Mouse (Mus musculus): ENCODE data around the gene Mapre3. TPM values are rescaled to one million over a fixed set of nuclear protein-coding genes. Genes with fewer than 3 reads are reported as not detected.

Mapre3 gene
- total RNA-seq, 1 experiment, result 2.3 TPM

DNA sequence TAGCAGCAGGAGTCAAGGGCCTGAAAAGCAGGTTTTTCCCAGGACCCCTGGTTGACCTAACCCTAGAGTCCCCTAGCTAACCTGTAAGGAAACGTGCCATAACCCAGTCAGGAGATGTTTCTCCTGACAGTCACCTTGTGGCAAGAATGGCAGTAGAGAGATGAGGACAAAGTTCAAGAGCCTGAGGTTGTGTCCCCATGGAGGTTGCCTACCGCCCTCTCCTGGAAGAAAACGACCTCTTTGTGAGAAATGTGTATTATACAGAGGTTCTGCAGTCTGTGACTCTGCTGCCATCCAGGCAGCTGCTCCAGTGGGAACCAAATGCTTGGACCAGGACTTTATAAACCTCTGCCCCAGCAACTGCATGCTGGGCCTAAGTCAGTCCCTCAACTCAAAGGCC is 41.2 kb downstream of the Mapre3 start:
- no peaks in the 10 kb centered on the region for H3K36me3 ChIP-seq (ENCODE audit: control insufficient read depth, insufficient read depth, low read length, poor library complexity, severe bottlenecking)
- no peaks in the 10 kb centered on the region for H3K9me3 ChIP-seq (ENCODE audit: control insufficient read depth, insufficient read depth, low read depth, low read length)
- H3K9ac ChIP-seq (ENCODE audit: insufficient read depth, low read depth, low read length, poor library complexity, severe bottlenecking), result no peak overlapping the region
- in situ Hi-C loops (cut with MboI; ENCODE audit: low sequenced_read_pairs in 2 of 2, unreplicated experiment in 2 of 2), result no loop called here
- TF ChIP-seq HCFC1 (IDR thresholded peaks at IDR 0.05; ENCODE audit: borderline replicate concordance, insufficient read depth, low read length) (no peak), CHD2 (IDR thresholded peaks at IDR 0.05; ENCODE audit: low read depth, low read length) (no peak), ZC3H11A (IDR thresholded peaks at IDR 0.05; ENCODE audit: borderline replicate concordance, low read depth, low read length) (no peak), MAFK (IDR thresholded peaks at IDR 0.05; ENCODE audit: insufficient read depth, low read depth, low read length) (no peak), ZNF384 (IDR thresholded peaks at IDR 0.05; ENCODE audit: low read depth, low read length) (no peak)
- H3K27ac ChIP-seq (ENCODE audit: insufficient read depth, low read depth, low read length, poor library complexity, severe bottlenecking), result no peak overlapping the region
- no peak for DNase-seq (ENCODE audit: low read depth, low spot score)
- no peak overlapping the region for H3K4me3 ChIP-seq (ENCODE audit: insufficient read depth in 1 of 2, low read depth in 1 of 2, low read length in 2 of 2, poor library complexity in 1 of 2, severe bottlenecking in 1 of 2)
- H3K4me1 ChIP-seq (ENCODE audit: control insufficient read depth in 2 of 2, insufficient read depth in 2 of 2, low read length in 2 of 2, poor library complexity in 1 of 2), result no peaks in the 10 kb centered on the region

GRCm38 (mm10) chr5:30856124-30856523 is 41.7 kb downstream of the Mapre3 start:
- Histone ChIP-seq H3K9me3 (ENCODE audit: control insufficient read depth, insufficient read depth, low read depth, low read length) (no peaks in the 10 kb centered on the region), H3K27ac (ENCODE audit: insufficient read depth, low read depth, low read length, poor library complexity, severe bottlenecking) (no peak overlapping the region), H3K36me3 (ENCODE audit: control insufficient read depth, insufficient read depth, low read length, poor library complexity, severe bottlenecking) (no peaks in the 10 kb centered on the region), H3K4me1 (ENCODE audit: control insufficient read depth in 2 of 2, insufficient read depth in 2 of 2, low read length in 2 of 2, poor library complexity in 1 of 2) (no peaks in the 10 kb centered on the region), H3K4me3 (ENCODE audit: insufficient read depth in 1 of 2, low read depth in 1 of 2, low read length in 2 of 2, poor library complexity in 1 of 2, severe bottlenecking in 1 of 2) (no peak overlapping the region), H3K9ac (ENCODE audit: insufficient read depth, low read depth, low read length, poor library complexity, severe bottlenecking) (no peak overlapping the region)
- no peak for TF ChIP-seq CHD2 (IDR thresholded peaks at IDR 0.05; ENCODE audit: low read depth, low read length)
- no peak for TF ChIP-seq HCFC1 (IDR thresholded peaks at IDR 0.05; ENCODE audit: borderline replicate concordance, insufficient read depth, low read length)
- TF ChIP-seq ZNF384 (IDR thresholded peaks at IDR 0.05; ENCODE audit: low read depth, low read length), result no peak
- no peak for TF ChIP-seq ZC3H11A (IDR thresholded peaks at IDR 0.05; ENCODE audit: borderline replicate concordance, low read depth, low read length)
- no peak for TF ChIP-seq MAFK (IDR thresholded peaks at IDR 0.05; ENCODE audit: insufficient read depth, low read depth, low read length)
- in situ Hi-C loops (cut with MboI; ENCODE audit: low sequenced_read_pairs in 2 of 2, unreplicated experiment in 2 of 2), result no loop called here
- no peak for DNase-seq (ENCODE audit: low read depth, low spot score)

DNA sequence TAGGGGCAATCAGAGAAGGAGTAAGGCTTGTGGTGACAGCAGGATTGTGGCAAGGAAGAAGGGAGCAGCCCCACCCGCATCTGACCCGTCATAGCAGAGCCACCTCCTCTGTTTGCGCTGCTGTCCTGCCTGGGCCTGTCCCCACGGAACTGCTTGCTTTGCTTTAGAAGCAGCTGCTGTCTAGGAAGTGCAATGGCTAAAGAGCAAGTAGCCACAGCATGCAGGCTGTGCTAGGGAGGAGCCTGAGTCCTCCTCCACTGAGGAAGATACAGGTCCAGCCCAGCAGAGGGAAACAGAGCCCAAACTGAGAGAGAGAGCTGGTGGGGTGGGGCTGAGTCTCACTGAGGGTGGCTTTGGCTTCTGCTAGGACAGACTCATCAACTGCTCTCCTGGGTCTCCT is 49.4 kb downstream of the Mapre3 start:
- H3K36me3 ChIP-seq (ENCODE audit: control insufficient read depth, insufficient read depth, low read length, poor library complexity, severe bottlenecking), result no peaks in the 10 kb centered on the region
- no peak overlapping the region for H3K27ac ChIP-seq (ENCODE audit: insufficient read depth, low read depth, low read length, poor library complexity, severe bottlenecking)
- no peak for DNase-seq (ENCODE audit: low read depth, low spot score)
- TF ChIP-seq CHD2 (IDR thresholded peaks at IDR 0.05; ENCODE audit: low read depth, low read length) (no peak), ZC3H11A (IDR thresholded peaks at IDR 0.05; ENCODE audit: borderline replicate concordance, low read depth, low read length) (no peak), MAFK (IDR thresholded peaks at IDR 0.05; ENCODE audit: insufficient read depth, low read depth, low read length) (no peak), ZNF384 (IDR thresholded peaks at IDR 0.05; ENCODE audit: low read depth, low read length) (no peak), HCFC1 (IDR thresholded peaks at IDR 0.05; ENCODE audit: borderline replicate concordance, insufficient read depth, low read length) (no peak)
- in situ Hi-C loops (cut with MboI; ENCODE audit: low sequenced_read_pairs in 2 of 2, unreplicated experiment in 2 of 2), result no loop called here
- no peak overlapping the region for H3K4me3 ChIP-seq (ENCODE audit: insufficient read depth in 1 of 2, low read depth in 1 of 2, low read length in 2 of 2, poor library complexity in 1 of 2, severe bottlenecking in 1 of 2)
- H3K9ac ChIP-seq (ENCODE audit: insufficient read depth, low read depth, low read length, poor library complexity, severe bottlenecking), result no peak overlapping the region
- H3K4me1 ChIP-seq (ENCODE audit: control insufficient read depth in 2 of 2, insufficient read depth in 2 of 2, low read length in 2 of 2, poor library complexity in 1 of 2), result peaks cover 0 to 10% of the 10 kb centered on the region in 2 experiments; a peak in 2 of 4 replicates
- H3K9me3 ChIP-seq (ENCODE audit: control insufficient read depth, insufficient read depth, low read depth, low read length), result no peaks in the 10 kb centered on the region

DNA sequence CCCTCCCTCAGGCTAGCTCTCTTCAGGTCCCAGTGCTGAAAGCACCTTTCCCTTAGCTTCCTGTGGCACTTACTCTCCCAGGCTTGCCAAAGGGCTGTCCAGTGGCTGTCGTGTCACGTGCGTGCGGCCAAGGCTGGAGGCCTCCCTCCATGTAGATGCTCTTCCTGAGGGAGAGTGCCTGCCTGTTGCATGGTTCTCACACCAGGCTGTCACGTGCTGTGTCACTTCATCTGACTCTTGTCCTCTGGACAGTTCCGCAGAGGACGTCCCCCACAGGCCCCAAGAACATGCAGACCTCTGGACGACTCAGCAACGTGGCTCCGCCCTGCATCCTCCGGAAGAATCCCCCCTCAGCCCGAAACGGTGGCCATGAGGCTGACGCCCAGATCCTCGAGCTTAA is 49.9 kb downstream of the Mapre3 start:
- H3K9me3 ChIP-seq (ENCODE audit: control insufficient read depth, insufficient read depth, low read depth, low read length), result no peaks in the 10 kb centered on the region
- no peak for DNase-seq (ENCODE audit: low read depth, low spot score)
- no peak overlapping the region for H3K27ac ChIP-seq (ENCODE audit: insufficient read depth, low read depth, low read length, poor library complexity, severe bottlenecking)
- peaks cover 0 to 10% of the 10 kb centered on the region in 2 experiments; a peak in 2 of 4 replicates for H3K4me1 ChIP-seq (ENCODE audit: control insufficient read depth in 2 of 2, insufficient read depth in 2 of 2, low read length in 2 of 2, poor library complexity in 1 of 2)
- H3K36me3 ChIP-seq (ENCODE audit: control insufficient read depth, insufficient read depth, low read length, poor library complexity, severe bottlenecking), result no peaks in the 10 kb centered on the region
- TF ChIP-seq HCFC1 (IDR thresholded peaks at IDR 0.05; ENCODE audit: borderline replicate concordance, insufficient read depth, low read length) (no peak), ZC3H11A (IDR thresholded peaks at IDR 0.05; ENCODE audit: borderline replicate concordance, low read depth, low read length) (no peak), MAFK (IDR thresholded peaks at IDR 0.05; ENCODE audit: insufficient read depth, low read depth, low read length) (no peak), CHD2 (IDR thresholded peaks at IDR 0.05; ENCODE audit: low read depth, low read length) (no peak), ZNF384 (IDR thresholded peaks at IDR 0.05; ENCODE audit: low read depth, low read length) (no peak)
- in situ Hi-C loops (cut with MboI; ENCODE audit: low sequenced_read_pairs in 2 of 2, unreplicated experiment in 2 of 2), result no loop called here
- no peak overlapping the region for H3K9ac ChIP-seq (ENCODE audit: insufficient read depth, low read depth, low read length, poor library complexity, severe bottlenecking)
- no peak overlapping the region for H3K4me3 ChIP-seq (ENCODE audit: insufficient read depth in 1 of 2, low read depth in 1 of 2, low read length in 2 of 2, poor library complexity in 1 of 2, severe bottlenecking in 1 of 2)

- Histone ChIP-seq H3K36me3 (ENCODE audit: control insufficient read depth, insufficient read depth, low read length, poor library complexity, severe bottlenecking) (peaks cover 6% of the 10 kb centered on the region), H3K4me1 (ENCODE audit: control insufficient read depth in 2 of 2, insufficient read depth in 2 of 2, low read length in 2 of 2, poor library complexity in 1 of 2) (peaks cover 0 to 10% of the 10 kb centered on the region in 2 experiments; a peak in 2 of 4 replicates), H3K9me3 (ENCODE audit: control insufficient read depth, insufficient read depth, low read depth, low read length) (no peaks in the 10 kb centered on the region), H3K4me3 (ENCODE audit: insufficient read depth in 1 of 2, low read depth in 1 of 2, low read length in 2 of 2, poor library complexity in 1 of 2, severe bottlenecking in 1 of 2) (no peak overlapping the region), H3K27ac (ENCODE audit: insufficient read depth, low read depth, low read length, poor library complexity, severe bottlenecking) (no peak overlapping the region), H3K9ac (ENCODE audit: insufficient read depth, low read depth, low read length, poor library complexity, severe bottlenecking) (no peak overlapping the region)
- in situ Hi-C loops (cut with MboI; ENCODE audit: low sequenced_read_pairs in 2 of 2, unreplicated experiment in 2 of 2), result no loop called here
- DNase-seq (ENCODE audit: low read depth, low spot score), result no peak
- TF ChIP-seq ZNF384 (IDR thresholded peaks at IDR 0.05; ENCODE audit: low read depth, low read length), result no peak
- TF ChIP-seq HCFC1 (IDR thresholded peaks at IDR 0.05; ENCODE audit: borderline replicate concordance, insufficient read depth, low read length), result no peak
- TF ChIP-seq CHD2 (IDR thresholded peaks at IDR 0.05; ENCODE audit: low read depth, low read length), result no peak
- TF ChIP-seq ZC3H11A (IDR thresholded peaks at IDR 0.05; ENCODE audit: borderline replicate concordance, low read depth, low read length), result no peak
- no peak for TF ChIP-seq MAFK (IDR thresholded peaks at IDR 0.05; ENCODE audit: insufficient read depth, low read depth, low read length)
Observed at GRCm38 (mm10) chr5:30866871-30867270, 52.4 kb downstream of the Mapre3 start.

Measured in ES-E14 (cell line).